Mouse (Mus musculus) MN1 (cell line): ENCODE data around the gene Acsf3.
A peak's percentile ranks its signal among the peaks of the same experiment; 100 is the strongest.

Experiments used
- DNase-seq: peaks from one replicate; pipeline ENCODE4 v3.0.0-alpha.2; 2016; ENCODE audit warnings: low spot score

Acsf3 gene

GRCm38 (mm10) chr8:122851692-122852545, 76.6 kb downstream of the Acsf3 start:
- DNase-seq: no peak

GRCm38 (mm10) chr8:122852546-122852905, 77.2 kb downstream of the Acsf3 start:
- no peak for DNase-seq

- peak; percentile 87 for DNase-seq
Observed at GRCm38 (mm10) chr8:122853340-122853771, 78.1 kb downstream of the Acsf3 start.

- DNase-seq: no peak
Observed at GRCm38 (mm10) chr8:122854388-122854787, 79.1 kb downstream of the Acsf3 start.

GRCm38 (mm10) chr8:122855123-122855522, 79.8 kb downstream of the Acsf3 start:
- no peak for DNase-seq

GRCm38 (mm10) chr8:122856288-122856687, 81.0 kb downstream of the Acsf3 start:
- DNase-seq: no peak

GRCm38 (mm10) chr8:122859843-122860242, 84.6 kb downstream of the Acsf3 start:
- DNase-seq: no peak

- peak; percentile 77 for DNase-seq
Observed at GRCm38 (mm10) chr8:122864719-122865129, 89.4 kb downstream of the Acsf3 start.

- peak; percentile 89 for DNase-seq
Observed at GRCm38 (mm10) chr8:122865441-122865840, 90.2 kb downstream of the Acsf3 start.

GRCm38 (mm10) chr8:122866231-122866630, 90.9 kb downstream of the Acsf3 start:
- DNase-seq: no peak
